In the genomic region with DNA sequence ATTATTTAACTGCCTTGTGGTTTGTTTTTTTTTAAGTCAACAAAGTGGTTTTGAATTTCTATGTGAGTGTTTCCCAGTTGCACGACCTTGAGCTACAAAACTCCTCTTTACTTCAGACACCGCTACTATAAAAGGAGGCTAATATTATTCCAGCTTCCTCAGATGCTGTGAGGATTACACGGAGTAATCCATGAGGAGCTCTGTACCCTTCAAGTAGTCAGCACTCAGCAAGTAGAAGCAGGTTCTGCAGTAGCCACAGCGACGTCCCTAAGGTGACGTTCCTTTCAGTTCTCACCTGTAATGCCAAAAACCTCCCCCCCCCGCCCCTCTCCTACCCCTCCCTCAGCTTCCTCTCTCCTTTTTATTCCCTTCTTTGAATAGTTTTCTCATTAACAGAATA, we compare ENCODE assay signal across 8 mouse cellular contexts. TPM values are rescaled to one million over a fixed set of nuclear protein-coding genes. Genes with fewer than 3 reads are reported as not detected.
DNase-seq lines count a peak whose midpoint lies in the region; ATAC-seq and TF ChIP-seq lines count a peak whose summit lies in the region.

No protein-coding gene starts in this region.

- no peaks in the 10 kb centered on the region for H3K79me2 ChIP-seq in myocyte (ENCODE audit: control insufficient read depth, insufficient read depth)

- no peak for DNase-seq in layer of hippocampus, adult 2 months (ENCODE audit: low spot score in 2 of 2)
- no peak for DNase-seq in layer of hippocampus, postnatal 25 days (ENCODE audit: extremely low spot score in 1 of 2, low spot score in 1 of 2)
- no peak for DNase-seq in gastrocnemius, postnatal 4 days (ENCODE audit: low spot score in 2 of 2)
- no peak for DNase-seq in adrenal gland, adult 2 months

- 0 out of 2 replicates have a peak, but pooled peaks have one; percentile 1 for TF ChIP-seq CTCF in layer of hippocampus, adult 2 months (conservative IDR thresholded peaks at IDR 0.05)
- no peak for TF ChIP-seq CTCF in embryonic fibroblast, embryonic 13.5 days (IDR thresholded peaks at IDR 0.05; ENCODE audit: borderline replicate concordance, insufficient read depth, low read length)

- H3K9me3 ChIP-seq in intestine, embryonic 16.5 days (ENCODE audit: control insufficient read depth, low read length): no peaks in the 10 kb centered on the region

- H3K36me3 ChIP-seq in intestine, embryonic 16.5 days (ENCODE audit: control insufficient read depth, insufficient read depth, low read length): no peaks in the 10 kb centered on the region
- H3K36me3 ChIP-seq in myocyte (ENCODE audit: control insufficient read depth, insufficient read depth): no peaks in the 10 kb centered on the region

- peak overlapping the region; percentile 84 for H3ac ChIP-seq in myocyte (ENCODE audit: control insufficient read depth, insufficient read length)

- peak overlapping the region; percentile 88; the same call in 1 of the 2 replicates for H3K9ac ChIP-seq in intestine, embryonic 16.5 days (ENCODE audit: low read depth, low read length)

- peak; percentile 34; the same call in 1 of the 2 replicates for ATAC-seq in intestine, embryonic 16.5 days
- no peak for ATAC-seq in megakaryocyte-erythroid progenitor cell, adult 5-6 weeks (replicated peaks; ENCODE audit: low FRiP score, low TSS enrichment, poor library complexity, severe bottlenecking)

- H3K4me1 ChIP-seq in embryonic fibroblast, embryonic 13.5 days (ENCODE audit: control insufficient read depth, insufficient read depth, low read length): no peaks in the 10 kb centered on the region
- peaks cover 8% of the 10 kb centered on the region; the same call in 1 of the 2 replicates for H3K4me1 ChIP-seq in intestine, embryonic 16.5 days (ENCODE audit: control insufficient read depth, insufficient read depth, low read length)

- H3K4me3 ChIP-seq in layer of hippocampus, adult 2 months: peak overlapping the region; percentile 76
- H3K4me3 ChIP-seq in embryonic fibroblast, embryonic 13.5 days (ENCODE audit: insufficient read depth, low read length): peak overlapping the region; percentile 11; the same call in 1 of the 2 replicates
- H3K4me3 ChIP-seq in intestine, embryonic 16.5 days (ENCODE audit: low read length): peak overlapping the region; percentile 83
- peak overlapping the region; percentile 77 for H3K4me3 ChIP-seq in myocyte

- no peak overlapping the region for H3K27ac ChIP-seq in layer of hippocampus, adult 2 months
- H3K27ac ChIP-seq in embryonic fibroblast, embryonic 13.5 days (ENCODE audit: insufficient read depth, low read length): no peak overlapping the region
- no peak overlapping the region for H3K27ac ChIP-seq in intestine, embryonic 16.5 days (ENCODE audit: low read length)

- TF ChIP-seq POLR2A in embryonic fibroblast, embryonic 13.5 days (IDR thresholded peaks at IDR 0.05; ENCODE audit: low read depth, low read length): no peak
- no peak for TF ChIP-seq POLR2A in myocyte (IDR thresholded peaks at IDR 0.05; ENCODE audit: insufficient read length, low read depth)

- peak overlapping the region; percentile 85; the same call in 1 of the 2 replicates for H3K4me2 ChIP-seq in intestine, embryonic 16.5 days (ENCODE audit: low read depth, low read length)
- H3K4me2 ChIP-seq in myocyte (ENCODE audit: low read depth): peak overlapping the region; percentile 94

- H3K27me3 ChIP-seq in intestine, embryonic 16.5 days (replicated peaks; ENCODE audit: control insufficient read depth, insufficient read depth, low read length): no peaks in the 10 kb centered on the region
- no peaks in the 10 kb centered on the region for H3K27me3 ChIP-seq in myocyte (ENCODE audit: control insufficient read depth, insufficient read depth, insufficient read length)

- 9% methylated on average over 7 of the region's 7 CpGs for WGBS in intestine, embryonic 16.5 days

TF ChIP-seq in myocyte, 11 proteins besides CTCF, POLR2A, EP300 and RAD21:
- TF ChIP-seq MAX (IDR thresholded peaks at IDR 0.05; ENCODE audit: low read depth) (no peak), TCF12 (IDR thresholded peaks at IDR 0.05; ENCODE audit: insufficient read depth, poor library complexity, severe bottlenecking) (no peak)

RNA-seq across cellular contexts. Expression of a gene that starts 0.4 kb away (rescaled TPM):
- total RNA-seq in layer of hippocampus, adult 2 months (2021): 1 to 10 TPM; 6.4 to 6.7 TPM
- total RNA-seq in layer of hippocampus, postnatal 25 days (2021): 1 to 10 TPM; 4.9 to 5.9 TPM
- polyA plus RNA-seq in embryonic fibroblast, embryonic 13.5 days (2011; ENCODE audit: insufficient read length, low read depth, missing spikeins): 6.3 and 6.5 TPM in 2 replicates
- polyA plus RNA-seq in intestine, embryonic 16.5 days (2015; fragmentation: Nextera tagmentation; extraction: Ambion mirVana): 14.9 and 17.8 TPM in 2 replicates
- 6.6 TPM for polyA plus RNA-seq in myocyte (2012; fragmentation: generic; extraction: Trizol)
- 13.0 and 20.7 TPM in 2 replicates for total RNA-seq in megakaryocyte-erythroid progenitor cell, adult 5-6 weeks (2014; fragmentation: Nextera tagmentation)
- 15.1 and 18.4 TPM in 2 replicates for total RNA-seq in megakaryocyte-erythroid progenitor cell, adult 5-6 weeks (2017)
- total RNA-seq in gastrocnemius, postnatal 4 days (2021): 1 to 10 TPM; 3.6 to 4.7 TPM
- total RNA-seq in adrenal gland, adult 2 months (2021): 1 to 10 TPM; 8.5 to 8.6 TPM
- 3.7 and 4.5 TPM in 2 replicates for polyA plus RNA-seq in adrenal gland, adult 2 months (2012; rRNA removed)

RNA-seq across cellular contexts. Expression of a gene that starts 33.1 kb away (rescaled TPM):
- 1 to 10 TPM; 1.7 to 2.7 TPM for total RNA-seq in layer of hippocampus, adult 2 months (2021)
- total RNA-seq in layer of hippocampus, postnatal 25 days (2021): 1 to 10 TPM; 1.6 to 2.0 TPM
- polyA plus RNA-seq in embryonic fibroblast, embryonic 13.5 days (2011; ENCODE audit: insufficient read length, low read depth, missing spikeins): 36.4 and 73.4 TPM in 2 replicates
- polyA plus RNA-seq in intestine, embryonic 16.5 days (2015; fragmentation: Nextera tagmentation; extraction: Ambion mirVana): 0.32 and 0.54 TPM in 2 replicates
- polyA plus RNA-seq in myocyte (2012; fragmentation: generic; extraction: Trizol): 2.2 TPM
- not detected in 2 replicates for total RNA-seq in megakaryocyte-erythroid progenitor cell, adult 5-6 weeks (2014; fragmentation: Nextera tagmentation)
- total RNA-seq in megakaryocyte-erythroid progenitor cell, adult 5-6 weeks (2017): not detected in 2 replicates
- 10 to 100 TPM; 12.2 to 12.9 TPM for total RNA-seq in gastrocnemius, postnatal 4 days (2021)
- under 1 TPM; 0.40 to 0.73 TPM for total RNA-seq in adrenal gland, adult 2 months (2021)
- polyA plus RNA-seq in adrenal gland, adult 2 months (2012; rRNA removed): 1.1 and 2.9 TPM in 2 replicates

Comparison
In these comparisons a context has a peak if more than half of its experiments do, and no peak if none do; other contexts are left out.
1. H3K4me3 ChIP-seq: peak in every context shown above with its lines; median percentile 83 in intestine, embryonic 16.5 days; 77 in myocyte; 76 in layer of hippocampus, adult 2 months; 11 in embryonic fibroblast, embryonic 13.5 days.